Mouse (Mus musculus) kidney, adult 2 months (tissue): ENCODE measurements at regions not wholly inside any gene's neighbourhood (a gene's known extent, or its start where the extent isn't known, plus 50 kb on each side); places are given as distances from the start of the nearest gene placed in this dataset.

ENCODE experiments used
- DNase-seq: peaks from one replicate; pipeline ENCODE4 v3.0.0; 2021
- H3K27ac ChIP-seq: fragments of 200-500 bp; 2 replicates; pipeline ENCODE4 v1.5.1; 2012; ENCODE audit warnings: low read depth, low read length, control low read depth, inconsistent platforms; ENCODE audit not compliant: insufficient read depth
- H3K27me3 ChIP-seq: fragments of 200-500 bp; replicated peaks from 2 replicates; pipeline ENCODE4 v1.6.1; 2012; ENCODE audit warnings: mild to moderate bottlenecking, moderate library complexity, low read length, inconsistent platforms; ENCODE audit not compliant: control insufficient read depth, insufficient read depth
- H3K36me3 ChIP-seq: fragments of 200-500 bp; 2 replicates; pipeline ENCODE4 v1.6.1; 2012; ENCODE audit warnings: mild to moderate bottlenecking, moderate library complexity, low read length, inconsistent platforms; ENCODE audit not compliant: control insufficient read depth, insufficient read depth
- H3K4me1 ChIP-seq: fragments of 200-500 bp; 2 replicates; pipeline ENCODE4 v1.6.1; 2011; ENCODE audit warnings: low read length; ENCODE audit not compliant: control insufficient read depth, insufficient read depth
- H3K4me3 ChIP-seq: fragments of 200-500 bp; 2 replicates; pipeline ENCODE4 v1.5.1; 2011; ENCODE audit warnings: mild to moderate bottlenecking, low read depth, low read length, control low read depth; ENCODE audit not compliant: insufficient read depth
- CTCF ChIP-seq: fragments of 200-500 bp; conservative IDR thresholded peaks from 2 replicates; pipeline ENCODE4 v1.5.1; 2011; ENCODE audit warnings: low read depth, mild to moderate bottlenecking, control low read depth, low read length, moderate library complexity, mixed read lengths; ENCODE audit not compliant: insufficient read depth, insufficient read length
- POLR2A ChIP-seq: fragments of 200-500 bp; IDR thresholded peaks from one replicate; pipeline ENCODE4 v1.6.1; 2011; ENCODE audit warnings: low read depth, low read length, control low read depth
- WGBS: fragments of 180-500 bp; shearing (Covaris S2); methylation state at CpG from one replicate; pipeline ENCODE4 v1.1.7; 2018; 5-methylcytosine and 5-hydroxymethylcytosine counted together

- TF ChIP-seq CTCF (no peak), POLR2A (no peak)
- WGBS: 76% methylated on average over 5 of the region's 5 CpGs
- Histone ChIP-seq H3K4me1 (no peaks in the 10 kb centered on the region), H3K4me3 (no peak overlapping the region), H3K27me3 (no peaks in the 10 kb centered on the region), H3K27ac (no peak overlapping the region), H3K36me3 (no peaks in the 10 kb centered on the region)
- DNase-seq: no peak
Observed at GRCm38 (mm10) chr1:72070489-72070888, 141.6 kb downstream of the Mreg start.

GRCm38 (mm10) chr1:72069056-72069455 lies 143.1 kb downstream of the Mreg start:
- 71% methylated on average over 4 of the region's 4 CpGs for WGBS
- H3K36me3 ChIP-seq: no peaks in the 10 kb centered on the region
- no peak overlapping the region for H3K27ac ChIP-seq
- no peak for DNase-seq
- no peaks in the 10 kb centered on the region for H3K4me1 ChIP-seq
- H3K4me3 ChIP-seq: no peak overlapping the region
- no peak for TF ChIP-seq POLR2A
- TF ChIP-seq CTCF: no peak
- H3K27me3 ChIP-seq: no peaks in the 10 kb centered on the region

GRCm38 (mm10) chr1:72065090-72065489 lies 147.0 kb downstream of the Mreg start:
- 81% methylated on average over 13 of the region's 13 CpGs for WGBS
- DNase-seq: no peak
- H3K36me3 ChIP-seq: no peaks in the 10 kb centered on the region
- H3K27ac ChIP-seq: no peak overlapping the region
- H3K4me3 ChIP-seq: no peak overlapping the region
- H3K27me3 ChIP-seq: no peaks in the 10 kb centered on the region
- no peak for TF ChIP-seq CTCF
- no peak for TF ChIP-seq POLR2A
- no peaks in the 10 kb centered on the region for H3K4me1 ChIP-seq

- 50% methylated on average over 5 of the region's 5 CpGs for WGBS
- Histone ChIP-seq H3K4me1 (no peaks in the 10 kb centered on the region), H3K4me3 (no peak overlapping the region), H3K27ac (no peak overlapping the region), H3K36me3 (no peaks in the 10 kb centered on the region), H3K27me3 (no peaks in the 10 kb centered on the region)
- no peak for DNase-seq
- TF ChIP-seq POLR2A (no peak), CTCF (no peak)
Observed at GRCm38 (mm10) chr1:72060393-72060792, 151.7 kb downstream of the Mreg start.

GRCm38 (mm10) chr1:72058045-72058703 lies 153.9 kb downstream of the Mreg start:
- no peak for DNase-seq
- no peaks in the 10 kb centered on the region for H3K27me3 ChIP-seq
- no peaks in the 10 kb centered on the region for H3K36me3 ChIP-seq
- H3K4me1 ChIP-seq: no peaks in the 10 kb centered on the region
- no peak for TF ChIP-seq CTCF
- no peak for TF ChIP-seq POLR2A
- no peak overlapping the region for H3K4me3 ChIP-seq
- WGBS: 78% methylated on average over 7 of the region's 7 CpGs
- H3K27ac ChIP-seq: no peak overlapping the region

GRCm38 (mm10) chr1:72054541-72054940 lies 157.6 kb downstream of the Mreg start:
- H3K27me3 ChIP-seq: no peaks in the 10 kb centered on the region; the same call in 1 of the 2 replicates
- no peaks in the 10 kb centered on the region for H3K36me3 ChIP-seq
- 71% methylated on average over 1 of the region's 1 CpGs for WGBS
- no peak overlapping the region for H3K4me3 ChIP-seq
- no peak for TF ChIP-seq CTCF
- TF ChIP-seq POLR2A: no peak
- no peak overlapping the region for H3K27ac ChIP-seq
- DNase-seq: no peak
- H3K4me1 ChIP-seq: no peaks in the 10 kb centered on the region

- Histone ChIP-seq H3K4me1 (no peaks in the 10 kb centered on the region), H3K27me3 (no peaks in the 10 kb centered on the region; the same call in 1 of the 2 replicates), H3K4me3 (no peak overlapping the region), H3K27ac (no peak overlapping the region), H3K36me3 (no peaks in the 10 kb centered on the region)
- WGBS: 90% methylated on average over 3 of the region's 3 CpGs
- TF ChIP-seq POLR2A (no peak), CTCF (no peak)
- no peak for DNase-seq
Observed at GRCm38 (mm10) chr1:72050858-72051257, 161.2 kb downstream of the Mreg start.
